Comparison of ENCODE assay signal across 8 mouse cellular contexts in the genomic region with DNA sequence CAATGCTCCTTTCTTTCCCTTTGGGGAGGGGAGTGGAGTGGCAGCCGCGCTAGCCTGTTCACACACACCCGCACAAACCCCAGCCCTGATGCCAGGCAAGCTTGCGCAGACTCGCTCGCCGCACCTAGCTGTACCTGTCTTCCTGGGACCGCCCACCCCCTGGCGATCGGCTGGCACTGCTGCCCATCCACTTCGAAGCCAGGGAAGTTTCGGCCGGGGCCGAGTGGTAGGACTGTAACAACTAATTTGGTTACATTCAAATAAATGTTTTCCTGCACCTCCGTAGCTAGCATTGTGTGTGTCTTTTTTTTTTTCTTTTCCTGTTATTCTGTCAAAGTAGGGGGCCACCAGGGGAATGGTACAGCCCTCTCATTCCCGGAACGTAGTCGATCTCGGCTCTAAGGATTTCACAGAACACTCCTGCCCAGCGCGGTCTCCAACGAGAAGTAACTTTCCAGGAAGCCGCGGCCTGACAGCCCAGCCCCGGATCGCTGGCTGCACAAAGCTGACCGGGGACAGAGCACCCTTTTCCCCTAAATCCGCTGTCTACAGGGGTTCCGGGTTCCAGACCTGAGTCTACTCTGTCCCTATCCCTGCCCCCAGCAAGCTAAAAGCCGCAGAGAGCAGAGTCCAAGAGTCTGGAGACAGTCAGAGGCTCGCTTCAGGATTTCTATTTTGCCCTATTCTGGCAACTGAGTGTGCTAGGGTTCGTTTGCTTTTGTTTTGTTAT. TPM values are rescaled to one million over a fixed set of nuclear protein-coding genes. Genes with fewer than 3 reads are reported as not detected.
DNase-seq lines count a peak whose midpoint lies in the region; ATAC-seq and TF ChIP-seq lines count a peak whose summit lies in the region.
"Had no signal": no experiment of that assay in that cellular context is flagged by ENCODE, and none has a peak within 500 bp of the region (broad histone marks: within the 10 kb centered on the region; RNA-seq: fewer than 3 reads in every experiment).

No protein-coding gene starts in this region.

- TF ChIP-seq POLR2A in ES-Bruce4 (IDR thresholded peaks at IDR 0.05; ENCODE audit: insufficient read depth, low read length), result no peak

- H3K27ac ChIP-seq in ES-Bruce4 (ENCODE audit: insufficient read depth, low read length), result no peak overlapping the region
- H3K27ac ChIP-seq in forebrain, embryonic 15.5 days (replicated peaks), result no peak overlapping the region
- H3K27ac ChIP-seq in intestine, postnatal 0 days (ENCODE audit: low read depth, low read length), result peak overlapping the region; percentile 31; the same call in 1 of the 2 replicates
- H3K27ac ChIP-seq in lung, embryonic 16.5 days (ENCODE audit: low read length), result no peak overlapping the region

- DNase-seq in brain, adult 2 months (ENCODE audit: low read depth, low spot score), result peak; percentile 31
- peak; percentile 56 for DNase-seq in testis, postnatal 10 days (ENCODE audit: low spot score)
- no peak for DNase-seq in layer of hippocampus, adult 8-10 months (ENCODE audit: low spot score in 2 of 2)

- no peak for TF ChIP-seq CTCF in ES-Bruce4 (IDR thresholded peaks at IDR 0.05; ENCODE audit: low read depth, low read length)
- TF ChIP-seq CTCF in intestine, postnatal 0 days (IDR thresholded peaks at IDR 0.05; ENCODE audit: low read depth), result peak; percentile 38; the same call in 1 of the 2 replicates

- H3K27me3 ChIP-seq in ES-Bruce4 (ENCODE audit: control insufficient read depth, insufficient read depth, low read length, poor library complexity, severe bottlenecking), result no peaks in the 10 kb centered on the region
- peaks cover 19% of the 10 kb centered on the region; the same call in 1 of the 2 replicates for H3K27me3 ChIP-seq in forebrain, embryonic 15.5 days
- H3K27me3 ChIP-seq in intestine, postnatal 0 days (replicated peaks; ENCODE audit: control insufficient read depth, insufficient read depth, low read length), result no peaks in the 10 kb centered on the region
- H3K27me3 ChIP-seq in lung, embryonic 16.5 days (ENCODE audit: control insufficient read depth, insufficient read depth, low read depth, low read length), result peaks cover 17% of the 10 kb centered on the region

- no peaks in the 10 kb centered on the region for H3K9me3 ChIP-seq in ES-Bruce4 (replicated peaks; ENCODE audit: control insufficient read depth, insufficient read depth, low read length, poor library complexity, severe bottlenecking)
- no peaks in the 10 kb centered on the region for H3K9me3 ChIP-seq in forebrain, embryonic 15.5 days
- no peaks in the 10 kb centered on the region for H3K9me3 ChIP-seq in intestine, postnatal 0 days (ENCODE audit: control insufficient read depth)
- no peaks in the 10 kb centered on the region for H3K9me3 ChIP-seq in lung, embryonic 16.5 days (ENCODE audit: control insufficient read depth, low read length)

- 1% methylated on average over 32 of the region's 32 CpGs for WGBS in forebrain, embryonic 15.5 days
- 3% methylated on average over 32 of the region's 32 CpGs for WGBS in intestine, postnatal 0 days
- 3% methylated on average over 32 of the region's 32 CpGs for WGBS in lung, embryonic 16.5 days

- peak overlapping the region; percentile 76 for H3K4me2 ChIP-seq in forebrain, embryonic 15.5 days (replicated peaks)
- peak overlapping the region; percentile 90 for H3K4me2 ChIP-seq in intestine, postnatal 0 days (replicated peaks; ENCODE audit: low read depth)
- H3K4me2 ChIP-seq in lung, embryonic 16.5 days (ENCODE audit: low read depth, low read length), result peak overlapping the region; percentile 96

- peak overlapping the region; percentile 20 for H3K4me3 ChIP-seq in ES-Bruce4 (ENCODE audit: low read depth, low read length)
- peak overlapping the region; percentile 75 for H3K4me3 ChIP-seq in forebrain, embryonic 15.5 days
- H3K4me3 ChIP-seq in intestine, postnatal 0 days (ENCODE audit: low read depth, low read length), result peak overlapping the region; percentile 41
- peak overlapping the region; percentile 52 for H3K4me3 ChIP-seq in lung, embryonic 16.5 days (ENCODE audit: low read length)

- peak overlapping the region; percentile 43; the same call in 1 of the 2 replicates for H3K9ac ChIP-seq in ES-Bruce4 (ENCODE audit: low read depth, poor library complexity, severe bottlenecking)
- peak overlapping the region; percentile 39 for H3K9ac ChIP-seq in forebrain, embryonic 15.5 days (replicated peaks)
- peak overlapping the region; percentile 27 for H3K9ac ChIP-seq in intestine, postnatal 0 days (ENCODE audit: low read depth, low read length)
- H3K9ac ChIP-seq in lung, embryonic 16.5 days (ENCODE audit: low read length), result peak overlapping the region; percentile 67

- no peaks in the 10 kb centered on the region for H3K4me1 ChIP-seq in ES-Bruce4 (ENCODE audit: control insufficient read depth, insufficient read depth, low read length)
- peaks cover 58% of the 10 kb centered on the region for H3K4me1 ChIP-seq in forebrain, embryonic 15.5 days
- no peaks in the 10 kb centered on the region for H3K4me1 ChIP-seq in intestine, postnatal 0 days (replicated peaks; ENCODE audit: control insufficient read depth, insufficient read depth, low read length)
- peaks cover 39% of the 10 kb centered on the region for H3K4me1 ChIP-seq in lung, embryonic 16.5 days (replicated peaks; ENCODE audit: control insufficient read depth, insufficient read depth, low read length)

- no peak for ATAC-seq in forebrain, embryonic 15.5 days (replicated peaks)
- ATAC-seq in intestine, postnatal 0 days, result no peak
- no peak for ATAC-seq in lung, embryonic 16.5 days (ENCODE audit: low read depth)

- no peak for TF ChIP-seq EP300 in ES-Bruce4 (IDR thresholded peaks at IDR 0.05; ENCODE audit: insufficient read depth, low read depth, low read length)

- no peaks in the 10 kb centered on the region for H3K36me3 ChIP-seq in ES-Bruce4 (ENCODE audit: control insufficient read depth, insufficient read depth, low read length, poor library complexity, severe bottlenecking)
- no peaks in the 10 kb centered on the region for H3K36me3 ChIP-seq in forebrain, embryonic 15.5 days
- no peaks in the 10 kb centered on the region for H3K36me3 ChIP-seq in intestine, postnatal 0 days (ENCODE audit: control insufficient read depth, insufficient read depth)
- 0 out of 2 replicates have a peak, but pooled peaks cover 2% of the 10 kb centered on the region for H3K36me3 ChIP-seq in lung, embryonic 16.5 days (ENCODE audit: control insufficient read depth, insufficient read depth, low read length)

RNA-seq across cellular contexts. Expression of gene Gm37419, which starts 7.1 kb away (rescaled TPM):
- not detected in 2 replicates for polyA plus RNA-seq in ES-Bruce4 (2011; ENCODE audit: insufficient read depth, insufficient read length, low read depth, missing spikeins)
- polyA plus RNA-seq in forebrain, embryonic 15.5 days (2015; fragmentation: Nextera tagmentation; extraction: Ambion mirVana), result 17.2 TPM in 1 of 2 replicates, not detected in the other
- polyA plus RNA-seq in intestine, postnatal 0 days (2015; fragmentation: Nextera tagmentation; extraction: Ambion mirVana), result not detected in 2 replicates
- not detected in 2 replicates for polyA plus RNA-seq in lung, embryonic 16.5 days (2015; fragmentation: Nextera tagmentation; extraction: Ambion mirVana)
- total RNA-seq in layer of hippocampus, adult 8-10 months (2022), result not detected
- total RNA-seq: adrenal gland, postnatal 36 days had no signal

RNA-seq across cellular contexts. Expression of gene Bcl6, which starts 7.5 kb away (rescaled TPM):
- polyA plus RNA-seq in ES-Bruce4 (2011; ENCODE audit: insufficient read depth, insufficient read length, low read depth, missing spikeins), result 5.0 and 5.6 TPM in 2 replicates
- polyA plus RNA-seq in forebrain, embryonic 15.5 days (2015; fragmentation: Nextera tagmentation; extraction: Ambion mirVana), result 1.6 and 2.6 TPM in 2 replicates
- 2.1 and 2.6 TPM in 2 replicates for polyA plus RNA-seq in intestine, postnatal 0 days (2015; fragmentation: Nextera tagmentation; extraction: Ambion mirVana)
- 1.6 and 2.4 TPM in 2 replicates for polyA plus RNA-seq in lung, embryonic 16.5 days (2015; fragmentation: Nextera tagmentation; extraction: Ambion mirVana)
- 10 to 100 TPM; 44.9 to 51.7 (median 49.1) TPM for total RNA-seq in layer of hippocampus, adult 8-10 months (2022)

RNA-seq across cellular contexts. Expression of gene Rtp2, which starts 49.0 kb away (rescaled TPM):
- not detected in 2 replicates for polyA plus RNA-seq in ES-Bruce4 (2011; ENCODE audit: insufficient read depth, insufficient read length, low read depth, missing spikeins)
- polyA plus RNA-seq in forebrain, embryonic 15.5 days (2015; fragmentation: Nextera tagmentation; extraction: Ambion mirVana), result not detected in 2 replicates
- polyA plus RNA-seq in intestine, postnatal 0 days (2015; fragmentation: Nextera tagmentation; extraction: Ambion mirVana), result not detected in 2 replicates
- polyA plus RNA-seq in lung, embryonic 16.5 days (2015; fragmentation: Nextera tagmentation; extraction: Ambion mirVana), result not detected in 2 replicates
- under 1 TPM; 0.30 to 0.76 (median 0.47) TPM for total RNA-seq in layer of hippocampus, adult 8-10 months (2022)
- total RNA-seq: adrenal gland, postnatal 36 days had no signal

Comparison
In these comparisons a context has a peak if more than half of its experiments do, and no peak if none do; other contexts are left out.
1. H3K4me3 ChIP-seq: peak in every context shown above with its lines; median percentile 75 in forebrain, embryonic 15.5 days; 52 in lung, embryonic 16.5 days; 41 in intestine, postnatal 0 days; 20 in ES-Bruce4.
2. DNase-seq: peak in brain, adult 2 months (single experiment) and testis, postnatal 10 days (single experiment); none in layer of hippocampus, adult 8-10 months (0 of 2).
3. Peak in every context shown above with its lines, with median percentiles within 50 percentile points of each other: H3K9ac ChIP-seq and H3K4me2 ChIP-seq.